Mouse (Mus musculus): ENCODE measurements around the gene Hjurp.

DNA sequence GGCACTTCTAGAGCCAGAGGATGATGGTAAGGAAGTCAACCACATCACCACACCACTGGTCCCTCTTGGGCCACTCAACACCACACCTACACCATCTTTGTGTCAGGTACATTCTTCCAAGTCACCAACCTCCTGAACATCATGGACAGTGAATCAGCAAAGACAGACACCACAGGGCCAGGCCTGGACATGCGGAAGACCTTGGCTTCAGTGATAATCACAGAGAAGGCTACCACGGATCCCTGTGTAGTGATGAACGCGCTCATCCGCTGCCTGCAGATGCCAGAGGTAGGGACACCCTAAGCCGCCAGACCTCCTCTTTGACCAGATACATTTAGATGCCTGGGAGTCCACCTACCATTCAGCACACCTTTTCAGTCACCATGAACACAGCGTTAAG, 49.3 kb downstream of the Hjurp start:
- TF ChIP-seq CTCF (IDR thresholded peaks at IDR 0.05; ENCODE audit: low read depth, low read length) = peak; percentile 2; the same call in 1 of the 2 replicates
- TF ChIP-seq TAL1 (conservative IDR thresholded peaks at IDR 0.05; ENCODE audit: low read depth, low read length) = no peak
- no peak for TF ChIP-seq GATA1 (IDR thresholded peaks at IDR 0.05; ENCODE audit: borderline replicate concordance, low read length)
- no peak for TF ChIP-seq GATA2 (IDR thresholded peaks at IDR 0.05; ENCODE audit: borderline replicate concordance, low read depth, low read length)
- TF ChIP-seq POLR2AphosphoS5 (IDR thresholded peaks at IDR 0.05; ENCODE audit: insufficient replicate concordance, low read depth, low read length) = no peak; the same call in 1 of the 2 replicates
